Mouse (Mus musculus) adrenal gland, adult 2 months (tissue): ENCODE measurements around the gene Zyg11b. TPM values are rescaled to one million over a fixed set of nuclear protein-coding genes. Genes with fewer than 3 reads are reported as not detected.

Source experiments
- DNase-seq: peaks from one replicate; pipeline ENCODE4 v3.0.0; 2021
- long read RNA-seq: library from polyadenylated mRNA; stranded (forward); transcript quantifications from one replicate; pipeline ENCODE4 v2.0.0, GENCODE M21; 2021
- polyA plus RNA-seq: library from polyadenylated mRNA; depleted of rRNA; stranded (reverse); fragments of >200 nt; gene quantifications from 2 replicates; pipeline ENCODE4 v1.2.3, GENCODE M21; 2012; rRNA removed
- total RNA-seq, 2 experiments: library from RNA; stranded (reverse); gene quantifications; 2 replicates each; pipeline ENCODE4 v1.2.3; 2021

Zyg11b gene
- 10 to 100 TPM; 34.1 to 43.0 TPM for total RNA-seq
- polyA plus RNA-seq = 7.4 and 8.6 TPM in 2 replicates
- long read RNA-seq, full-length matches to known transcripts = 4 of 5 reads
- long read RNA-seq, partial matches to known transcripts = 0 of 5 reads
- long read RNA-seq, other reads (novel, unspliced or antisense) = 1 of 5 reads

GRCm38 (mm10) chr4:108300670-108301373 lies at the start of gene Zyg11b:
TSS of gene Zyg11b (minus strand) at chr4:108301096.
- DNase-seq = peak; percentile 94

GRCm38 (mm10) chr4:108349836-108350547 lies 49.1 kb upstream of the Zyg11b start:
- DNase-seq = peak; percentile 17

- DNase-seq = no peak
These were observed 48.2 kb upstream of the Zyg11b start for GRCm38 (mm10) chr4:108349064-108349463.

GRCm38 (mm10) chr4:108348256-108348875 lies 47.5 kb upstream of the Zyg11b start:
- peak; percentile 22 for DNase-seq

- peak; percentile 51 for DNase-seq
These were observed 46.2 kb upstream of the Zyg11b start for GRCm38 (mm10) chr4:108347111-108347510.

GRCm38 (mm10) chr4:108345826-108346225 lies 44.9 kb upstream of the Zyg11b start:
- no peak for DNase-seq

- no peak for DNase-seq
These were observed 43.8 kb upstream of the Zyg11b start for GRCm38 (mm10) chr4:108344631-108345083.

GRCm38 (mm10) chr4:108339277-108339690 lies 38.4 kb upstream of the Zyg11b start:
- peak; percentile 64 for DNase-seq

- DNase-seq = peak; percentile 12
These were observed 37.9 kb upstream of the Zyg11b start for GRCm38 (mm10) chr4:108338811-108339210.

GRCm38 (mm10) chr4:108338321-108338733 lies 37.4 kb upstream of the Zyg11b start:
- peak; percentile 85 for DNase-seq

- DNase-seq = peak; percentile 12
These were observed 36.9 kb upstream of the Zyg11b start for GRCm38 (mm10) chr4:108337817-108338216.

- DNase-seq = no peak
These were observed 35.9 kb upstream of the Zyg11b start for GRCm38 (mm10) chr4:108336765-108337164.

- DNase-seq = no peak
These were observed 34.5 kb upstream of the Zyg11b start for GRCm38 (mm10) chr4:108335413-108335812.

- no peak for DNase-seq
These were observed 31.1 kb upstream of the Zyg11b start for GRCm38 (mm10) chr4:108332041-108332440.

- peak; percentile 14 for DNase-seq
These were observed 28.9 kb upstream of the Zyg11b start for GRCm38 (mm10) chr4:108329840-108330239.

GRCm38 (mm10) chr4:108327730-108328484 lies 27.0 kb upstream of the Zyg11b start, which contains the start of gene Coa7:
TSS of gene Coa7 (plus strand) at chr4:108328140.
- peak; percentile 97 for DNase-seq

- peak; percentile 55 for DNase-seq
These were observed 26.2 kb upstream of the Zyg11b start for GRCm38 (mm10) chr4:108327071-108327579.

GRCm38 (mm10) chr4:108323588-108323987 lies 22.7 kb upstream of the Zyg11b start:
- DNase-seq = no peak

- DNase-seq = peak; percentile 55
These were observed 19.9 kb upstream of the Zyg11b start for GRCm38 (mm10) chr4:108320627-108321380.

- DNase-seq = no peak
These were observed 18.9 kb upstream of the Zyg11b start for GRCm38 (mm10) chr4:108319747-108320146.
